ENCODE assay signal across 11 mouse cellular contexts in the genomic region with DNA sequence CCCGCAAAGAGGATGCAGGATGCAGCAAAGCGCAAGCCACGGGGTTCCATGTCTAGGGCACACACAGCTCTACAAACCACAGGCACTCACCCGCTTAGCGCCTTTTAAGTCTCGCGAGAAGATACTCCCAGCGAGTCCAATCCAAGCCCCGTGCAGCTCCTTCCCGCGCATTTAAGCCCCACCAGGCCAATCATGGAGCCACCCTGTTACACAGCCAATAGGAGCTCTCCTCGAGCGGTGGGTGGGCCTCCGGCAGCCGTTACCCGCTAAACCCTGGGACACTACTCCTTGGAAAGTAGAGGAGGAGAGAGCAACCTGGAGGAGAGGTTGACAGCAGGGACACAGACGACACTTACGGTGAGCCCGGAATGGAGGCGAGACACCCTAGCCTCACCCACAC. TPM values are rescaled to one million over a fixed set of nuclear protein-coding genes. Genes with fewer than 3 reads are reported as not detected.
DNase-seq lines count a peak whose midpoint lies in the region; ATAC-seq and TF ChIP-seq lines count a peak whose summit lies in the region.
"Had no signal": no experiment of that assay in that cellular context is flagged by ENCODE, and none has a peak within 500 bp of the region (broad histone marks: within the 10 kb centered on the region; RNA-seq: fewer than 3 reads in every experiment).

A gene (plus strand): TSS at position 277 of the 400 bp plus-strand sequence.

- H3K9me3 ChIP-seq in heart, embryonic 10.5 days, result no peaks in the 10 kb centered on the region
- no peaks in the 10 kb centered on the region for H3K9me3 ChIP-seq in limb, embryonic 10.5 days (replicated peaks)
- H3K9me3 ChIP-seq: limb, embryonic 12.5 days had no signal

- no peaks in the 10 kb centered on the region for H3K36me3 ChIP-seq in heart, embryonic 10.5 days
- H3K36me3 ChIP-seq in thymus, adult 2 months (ENCODE audit: control insufficient read depth, insufficient read depth, low read length), result no peaks in the 10 kb centered on the region
- H3K36me3 ChIP-seq in limb, embryonic 10.5 days, result no peaks in the 10 kb centered on the region
- H3K36me3 ChIP-seq: limb, embryonic 12.5 days had no signal

- peak within 1 kb of the TSS; percentile 37 for H3K4me3 ChIP-seq in heart, embryonic 10.5 days
- H3K4me3 ChIP-seq in thymus, adult 2 months (ENCODE audit: control insufficient read depth, insufficient read depth, low read length), result peak within 1 kb of the TSS; percentile 40
- H3K4me3 ChIP-seq in limb, embryonic 10.5 days, result no peak within 1 kb of the TSS
- H3K4me3 ChIP-seq: limb, embryonic 12.5 days had no signal

- no peak for TF ChIP-seq POLR2A in thymus, adult 2 months (IDR thresholded peaks at IDR 0.05; ENCODE audit: control insufficient read depth, extremely low read depth, insufficient read depth, low read length, poor library complexity)

- H3K27me3 ChIP-seq in heart, embryonic 10.5 days (ENCODE audit: insufficient read depth, poor library complexity, severe bottlenecking), result no peaks in the 10 kb centered on the region
- H3K27me3 ChIP-seq in thymus, adult 2 months (ENCODE audit: control insufficient read depth, insufficient read depth, low read length), result no peaks in the 10 kb centered on the region
- no peaks in the 10 kb centered on the region for H3K27me3 ChIP-seq in limb, embryonic 10.5 days (ENCODE audit: low read depth, poor library complexity, severe bottlenecking)
- H3K27me3 ChIP-seq: limb, embryonic 12.5 days had no signal

- H3K27ac ChIP-seq in heart, embryonic 10.5 days, result no peak within 1 kb of the TSS
- no peak within 1 kb of the TSS for H3K27ac ChIP-seq in thymus, adult 2 months (ENCODE audit: control insufficient read depth, insufficient read depth, low read length)
- no peak within 1 kb of the TSS; the same call in 1 of the 2 replicates for H3K27ac ChIP-seq in limb, embryonic 10.5 days
- H3K27ac ChIP-seq: limb, embryonic 12.5 days had no signal

- ATAC-seq in monocyte, adult 5-6 weeks (replicated peaks; ENCODE audit: insufficient number of reproducible peaks, low FRiP score, low TSS enrichment, poor library complexity, severe bottlenecking), result no peak; the same call in 1 of the 2 replicates

- WGBS in heart, embryonic 10.5 days, result 57% methylated on average over 20 of the region's 20 CpGs
- WGBS in thymus, adult 2 months, result 93% methylated on average over 20 of the region's 20 CpGs
- 65% methylated on average over 20 of the region's 20 CpGs for WGBS in limb, embryonic 10.5 days

- peaks cover 5% of the 10 kb centered on the region; the same call in 1 of the 2 replicates for H3K4me1 ChIP-seq in heart, embryonic 10.5 days
- H3K4me1 ChIP-seq in thymus, adult 2 months (replicated peaks; ENCODE audit: control insufficient read depth, insufficient read depth, low read length), result no peaks in the 10 kb centered on the region
- no peaks in the 10 kb centered on the region for H3K4me1 ChIP-seq in limb, embryonic 10.5 days
- H3K4me1 ChIP-seq: limb, embryonic 12.5 days had no signal

- TF ChIP-seq CTCF in thymus, adult 2 months (IDR thresholded peaks at IDR 0.05; ENCODE audit: borderline replicate concordance, control insufficient read depth, extremely low read depth, insufficient read depth, low read length, poor library complexity), result no peak

- DNase-seq in heart, embryonic 10.5 days (ENCODE audit: low spot score), result peak; percentile 85
- DNase-seq in heart, postnatal 4 days, result no peak
- DNase-seq in thymus, adult 2 months, result no peak
- no peak for DNase-seq in thymus, postnatal 4 days
- DNase-seq in limb, embryonic 10.5 days (ENCODE audit: low spot score), result peak; percentile 36
- DNase-seq in testis, postnatal 10 days (ENCODE audit: low spot score), result peak; percentile 49
- DNase-seq in layer of hippocampus, adult 9-11 months, result no peak
- DNase-seq: adrenal gland, postnatal 10 days; kidney, adult 9 months had no signal

RNA-seq across cellular contexts. Expression of the gene that starts here (rescaled TPM):
- 1.3 and 2.9 TPM in 2 replicates for polyA plus RNA-seq in heart, embryonic 10.5 days (2016; fragmentation: Nextera tagmentation; extraction: Ambion mirVana)
- 1 to 10 TPM in 1 of 2 experiments, under 1 TPM in 1; 0.88 to 1.1 TPM for total RNA-seq in heart, postnatal 4 days (2021)
- polyA plus RNA-seq in thymus, adult 2 months (2012; rRNA removed), result 0.27 and 0.70 TPM in 2 replicates
- polyA plus RNA-seq in limb, embryonic 10.5 days (2016; fragmentation: Nextera tagmentation; extraction: Ambion mirVana), result 0.53 and 0.68 TPM in 2 replicates
- total RNA-seq in monocyte, adult 5-6 weeks (2017), result 0.19 to 0.29 TPM (median 0.21 TPM) in 3 replicates

Comparison
In these comparisons a context has a peak if more than half of its experiments do, and no peak if none do; other contexts are left out.
1. DNase-seq: peak in heart, embryonic 10.5 days (single experiment) and testis, postnatal 10 days (single experiment); none in heart, postnatal 4 days (single experiment), thymus, adult 2 months (single experiment), thymus, postnatal 4 days (single experiment) and layer of hippocampus, adult 9-11 months (single experiment).
2. Peak in DNase-seq in limb, embryonic 10.5 days; RNA of the gene not detected or under 1 TPM.